Mouse (Mus musculus) urinary bladder, postnatal 14 days (tissue): Measurements from ENCODE around the gene Paqr7.

ENCODE experiments used
- DNase-seq: peaks from one replicate; pipeline ENCODE4 v3.0.0; 2021; ENCODE audit warnings: low spot score

The Paqr7 gene

GRCm38 (mm10) chr4:134503686-134504357 lies 7.3 kb downstream of the Paqr7 start:
- DNase-seq: no peak

GRCm38 (mm10) chr4:134505303-134505789 lies 8.8 kb downstream of the Paqr7 start:
- DNase-seq: no peak

- DNase-seq: no peak
Observed at GRCm38 (mm10) chr4:134505966-134506594, 9.6 kb downstream of the Paqr7 start.

GRCm38 (mm10) chr4:134506713-134507112 lies 10.2 kb downstream of the Paqr7 start:
- no peak for DNase-seq

- no peak for DNase-seq
Observed at GRCm38 (mm10) chr4:134510396-134510795, 13.9 kb downstream of the Paqr7 start.

- DNase-seq: peak; percentile 94
Observed at GRCm38 (mm10) chr4:134510845-134511411, 14.4 kb downstream of the Paqr7 start, which contains the start of gene Aunip. Gene Aunip, plus strand, starts transcription at chr4:134510999.

GRCm38 (mm10) chr4:134511730-134512129 lies 15.2 kb downstream of the Paqr7 start:
- DNase-seq: no peak

- DNase-seq: peak; percentile 83
Observed at GRCm38 (mm10) chr4:134512798-134513197, 16.3 kb downstream of the Paqr7 start.

GRCm38 (mm10) chr4:134514309-134514930 lies 17.9 kb downstream of the Paqr7 start:
- DNase-seq: peak; percentile 50

- no peak for DNase-seq
Observed at GRCm38 (mm10) chr4:134515614-134516013, 19.1 kb downstream of the Paqr7 start.

GRCm38 (mm10) chr4:134516981-134517380 lies 20.5 kb downstream of the Paqr7 start:
- DNase-seq: peak; percentile 67

GRCm38 (mm10) chr4:134517719-134518118 lies 21.2 kb downstream of the Paqr7 start:
- DNase-seq: no peak

GRCm38 (mm10) chr4:134518541-134518940 lies 22.0 kb downstream of the Paqr7 start:
- DNase-seq: no peak

- no peak for DNase-seq
Observed at GRCm38 (mm10) chr4:134519281-134519680, 22.8 kb downstream of the Paqr7 start.

- no peak for DNase-seq
Observed at GRCm38 (mm10) chr4:134523447-134523846, 26.9 kb downstream of the Paqr7 start.

GRCm38 (mm10) chr4:134525806-134526205 lies 29.3 kb downstream of the Paqr7 start:
- DNase-seq: no peak

- DNase-seq: no peak
Observed at GRCm38 (mm10) chr4:134526220-134526619, 29.7 kb downstream of the Paqr7 start.

- no peak for DNase-seq
Observed at GRCm38 (mm10) chr4:134532928-134533327, 36.4 kb downstream of the Paqr7 start.

GRCm38 (mm10) chr4:134533421-134533820 lies 36.9 kb downstream of the Paqr7 start:
- no peak for DNase-seq

- peak; percentile 76 for DNase-seq
Observed at GRCm38 (mm10) chr4:134534124-134534886, 37.8 kb downstream of the Paqr7 start.

- DNase-seq: peak; percentile 98
Observed at GRCm38 (mm10) chr4:134534932-134535786, 38.7 kb downstream of the Paqr7 start, which contains the start of gene Mtfr1l. Gene Mtfr1l, minus strand, starts transcription at chr4:134535387.
